Mouse (Mus musculus): ENCODE data around the gene Hcn3.
"Not testable (repeated sequence)": the region's sequence is repeated elsewhere in the genome, so short reads cannot be mapped to it uniquely, and the experiment has no call there.

Gene Hcn3

GRCm38 (mm10) chr3:89181749-89182500 lies 21.9 kb upstream of the Hcn3 start:
- DNase-seq, result no peak

GRCm38 (mm10) chr3:89179056-89179455 lies 19.1 kb upstream of the Hcn3 start:
- DNase-seq, result no peak

GRCm38 (mm10) chr3:89178107-89178385 lies 18.1 kb upstream of the Hcn3 start:
- DNase-seq, result no peak

GRCm38 (mm10) chr3:89177242-89178106 lies 17.5 kb upstream of the Hcn3 start, which contains the start of gene Scamp3:
Gene Scamp3 (plus strand): TSS chr3:89177473.
- DNase-seq, result peak; percentile 93

- no peak for DNase-seq
These were observed 16.4 kb upstream of the Hcn3 start for GRCm38 (mm10) chr3:89176421-89176820.

- DNase-seq, result no peak
These were observed 15.5 kb upstream of the Hcn3 start for GRCm38 (mm10) chr3:89175544-89175943.

- DNase-seq, result no peak
These were observed 14.8 kb upstream of the Hcn3 start for GRCm38 (mm10) chr3:89174844-89175243.

- no peak for DNase-seq
These were observed 6.9 kb upstream of the Hcn3 start for GRCm38 (mm10) chr3:89166945-89167344.

GRCm38 (mm10) chr3:89165268-89165870 lies 5.4 kb upstream of the Hcn3 start:
- DNase-seq, result no peak

- peak; percentile 97 for DNase-seq
These were observed 4.7 kb upstream of the Hcn3 start, which contains the start of gene Clk2 for GRCm38 (mm10) chr3:89164506-89165267. Gene Clk2 (plus strand): TSS chr3:89164795.

GRCm38 (mm10) chr3:89163643-89164245 lies 3.7 kb upstream of the Hcn3 start:
- DNase-seq, result no peak

- no peak for DNase-seq
These were observed 3.1 kb upstream of the Hcn3 start for GRCm38 (mm10) chr3:89163123-89163522.

- no peak for DNase-seq
These were observed 1.8 kb upstream of the Hcn3 start for GRCm38 (mm10) chr3:89161786-89162185.

GRCm38 (mm10) chr3:89161207-89161606 lies 1.2 kb upstream of the Hcn3 start:
- DNase-seq, result not testable (repeated sequence)

- DNase-seq, result peak; percentile 74
These were observed 785 bp downstream of the Hcn3 start for GRCm38 (mm10) chr3:89159211-89159610.

- no peak for DNase-seq
These were observed 1.3 kb downstream of the Hcn3 start for GRCm38 (mm10) chr3:89158651-89159050.

GRCm38 (mm10) chr3:89156951-89157350 lies 3.0 kb downstream of the Hcn3 start:
- no peak for DNase-seq

GRCm38 (mm10) chr3:89152084-89152835 lies 7.7 kb downstream of the Hcn3 start:
- DNase-seq, result no peak

- no peak for DNase-seq
These were observed 11.4 kb downstream of the Hcn3 start for GRCm38 (mm10) chr3:89148567-89148966.

GRCm38 (mm10) chr3:89147979-89148311 lies 12.1 kb downstream of the Hcn3 start:
- DNase-seq, result no peak

- peak; percentile 74 for DNase-seq
These were observed 12.7 kb downstream of the Hcn3 start for GRCm38 (mm10) chr3:89147101-89147978.
